Mouse (Mus musculus): ENCODE measurements around the gene Spout1.
"Not testable (repeated sequence)": the region's sequence is repeated elsewhere in the genome, so short reads cannot be mapped to it uniquely, and the experiment has no call there.

Spout1 gene

DNA sequence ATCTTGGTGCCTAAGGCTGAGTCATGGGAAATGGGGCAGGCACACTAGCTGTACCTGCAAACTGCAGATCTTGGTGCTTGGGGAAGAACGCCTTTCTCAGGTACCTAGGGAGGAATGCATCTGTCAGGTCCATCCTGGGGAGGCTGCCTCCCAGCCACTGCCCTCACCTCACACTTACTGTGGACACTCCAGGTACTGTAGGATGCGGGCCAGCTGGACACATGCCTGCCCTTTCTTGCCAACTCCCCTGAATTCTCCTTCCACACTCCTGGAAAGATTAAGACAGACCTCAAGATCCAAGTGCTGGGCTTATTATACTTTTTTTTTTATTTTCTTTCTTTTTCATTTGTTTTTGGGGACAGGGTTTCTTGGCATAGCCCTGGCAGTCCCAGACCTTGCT is 1.7 kb downstream of the Spout1 start:
- no peak for DNase-seq (ENCODE audit: low spot score)

DNA sequence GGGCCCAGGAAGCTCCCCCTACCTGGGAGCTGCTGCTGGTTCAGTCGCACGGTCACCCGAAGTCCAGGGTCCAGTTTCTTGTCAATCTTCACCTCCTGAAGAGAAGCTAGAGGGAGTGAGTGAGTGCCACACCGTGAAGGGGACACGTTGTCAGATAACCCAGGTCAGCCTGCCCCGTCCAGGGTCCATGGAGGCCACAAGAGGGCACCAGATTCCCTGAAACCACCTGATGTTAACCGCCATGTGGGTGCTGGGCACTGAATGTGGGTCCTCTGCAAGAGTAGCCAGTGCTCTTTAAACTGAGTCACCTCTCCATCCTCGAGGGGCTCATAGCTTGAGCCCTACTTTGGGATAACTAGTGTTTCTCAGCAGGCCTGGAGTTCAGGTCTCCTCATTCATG is 2.4 kb downstream of the Spout1 start:
- DNase-seq (ENCODE audit: low spot score) = no peak

DNA sequence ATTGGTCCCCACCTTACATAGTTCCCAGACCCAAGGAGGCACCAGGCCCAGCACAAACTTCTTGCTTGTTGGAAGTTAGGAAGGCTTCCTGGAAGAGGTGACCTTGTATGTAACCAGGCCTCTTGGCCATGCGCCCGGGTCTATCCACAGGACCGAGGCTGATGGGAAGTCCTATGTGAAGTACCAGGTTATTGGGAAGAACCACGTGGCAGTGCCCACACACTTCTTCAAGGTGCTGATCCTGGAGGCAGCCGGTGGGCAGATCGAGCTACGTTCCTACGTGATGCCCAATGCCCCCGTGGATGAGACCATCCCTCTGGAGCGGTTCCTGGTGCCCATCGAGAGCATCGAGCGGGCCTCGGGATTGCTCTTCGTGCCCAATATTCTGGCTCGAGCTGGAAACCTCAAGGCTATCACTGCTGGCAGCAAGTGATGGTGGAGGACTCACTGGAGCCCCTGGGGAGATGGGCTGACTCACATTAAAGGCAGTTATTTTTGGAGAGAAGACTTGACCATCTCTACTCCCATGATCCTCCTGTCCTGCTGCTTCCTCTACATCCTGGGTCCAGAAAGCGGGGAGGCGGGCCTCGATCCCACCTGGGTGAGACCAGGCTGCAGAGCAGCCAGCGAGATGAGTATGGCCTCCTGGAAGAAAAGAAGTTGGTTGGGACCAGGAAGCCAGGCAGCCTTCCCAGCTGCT is 4.6 kb downstream of the Spout1 start:
- DNase-seq (ENCODE audit: low spot score) = no peak

DNA sequence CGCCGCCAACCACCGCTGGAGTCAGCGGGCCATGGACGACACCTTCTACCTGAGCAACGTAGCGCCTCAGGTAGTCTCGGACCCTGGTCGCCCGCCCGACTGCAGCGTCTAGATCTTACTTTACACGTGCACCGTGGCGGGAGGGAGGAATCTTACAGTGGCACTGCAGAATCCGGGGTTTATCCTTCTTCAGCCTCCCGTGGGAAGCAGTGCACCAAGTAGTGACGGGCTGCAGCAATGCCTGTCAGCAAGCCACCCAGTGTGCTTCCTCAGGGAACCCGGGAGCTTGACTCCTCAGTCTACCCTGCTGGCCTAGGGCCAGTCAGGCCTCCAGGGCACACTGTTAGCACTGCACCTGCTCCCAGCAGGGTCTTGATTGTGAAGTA is 6.3 kb downstream of the Spout1 start:
- no peak for DNase-seq (ENCODE audit: low spot score)

DNA sequence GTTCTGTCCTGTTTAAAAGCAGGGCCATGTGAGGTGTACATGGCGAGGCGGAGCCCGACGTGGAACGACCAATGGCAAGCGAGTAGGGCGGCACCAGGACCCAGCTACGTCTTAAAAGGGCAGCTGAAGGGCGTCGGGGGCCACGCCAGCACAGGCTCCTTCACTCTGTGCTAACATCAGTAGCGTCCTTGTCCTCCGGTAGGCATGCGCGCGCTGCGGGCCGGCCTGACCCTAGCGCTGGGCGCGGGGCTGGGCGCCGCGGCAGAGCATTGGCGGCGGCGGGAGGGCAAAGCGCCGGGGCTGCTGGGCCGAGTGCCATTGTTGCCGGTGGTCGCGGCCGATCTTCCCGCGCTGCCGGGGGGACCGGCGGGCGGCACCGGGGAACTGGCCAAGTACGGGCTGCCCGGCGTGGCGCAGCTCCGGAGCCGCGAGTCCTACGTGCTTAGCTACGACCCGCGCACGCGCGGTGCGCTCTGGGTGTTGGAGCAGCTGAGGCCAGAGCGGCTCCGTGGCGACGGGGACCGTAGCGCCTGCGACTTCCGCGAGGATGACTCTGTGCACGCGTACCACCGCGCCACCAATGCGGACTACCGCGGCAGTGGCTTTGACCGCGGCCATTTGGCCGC is 6.8 kb downstream of the Spout1 start, which contains the start of gene Endog:
TSS of gene Endog (plus strand) at position 123 of the 626 bp plus-strand sequence.
- DNase-seq (ENCODE audit: low spot score) = peak; percentile 76

DNA sequence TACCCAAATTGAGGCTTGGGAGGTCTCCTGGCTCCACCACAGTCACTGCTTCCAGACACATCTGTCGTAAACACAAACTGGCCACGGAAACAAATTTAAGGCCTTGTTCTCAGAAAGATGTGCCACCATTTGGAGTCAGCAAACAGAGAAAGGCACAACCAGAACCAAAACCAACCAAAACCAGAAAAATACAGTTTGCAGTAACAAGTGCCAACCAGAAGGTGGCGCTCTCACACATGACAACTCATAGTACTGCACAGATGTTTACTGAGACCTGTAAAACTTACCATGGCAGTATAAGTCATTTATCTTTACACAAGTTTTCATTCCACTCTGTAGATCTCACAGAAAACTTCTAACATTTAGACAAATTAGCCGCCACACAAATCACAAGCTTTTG is 11.6 kb downstream of the Spout1 start:
- no peak for DNase-seq (ENCODE audit: low spot score)

DNA sequence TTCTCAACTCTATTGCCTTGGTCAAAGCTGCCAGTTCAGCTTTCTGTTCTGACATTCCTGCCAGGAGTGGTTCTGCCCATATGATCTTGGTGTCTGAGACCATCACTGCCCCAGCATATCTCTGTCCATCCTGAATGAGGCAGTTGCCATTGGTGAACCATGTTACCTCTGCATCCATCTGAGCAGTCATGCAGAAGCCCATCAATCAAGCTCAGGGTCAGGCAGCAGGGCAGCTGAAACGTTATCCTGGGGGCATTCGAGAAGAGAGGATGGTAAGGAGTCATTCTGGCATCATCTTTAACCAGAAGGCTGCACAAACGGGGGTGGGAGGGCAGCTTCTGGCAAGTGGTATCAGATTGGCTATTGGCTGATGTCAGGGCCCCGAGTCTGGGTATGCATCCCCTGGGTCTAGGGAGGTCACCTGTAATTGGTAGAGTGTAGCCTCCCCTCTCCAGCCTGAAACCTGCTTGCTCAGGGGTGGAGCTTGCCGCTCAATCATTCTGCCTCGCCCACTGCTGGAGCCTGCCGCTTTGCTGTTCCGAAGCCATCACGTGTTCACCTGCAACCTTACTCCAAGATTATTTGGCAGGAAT is 13.8 kb downstream of the Spout1 start:
- DNase-seq (ENCODE audit: low spot score) = no peak

DNA sequence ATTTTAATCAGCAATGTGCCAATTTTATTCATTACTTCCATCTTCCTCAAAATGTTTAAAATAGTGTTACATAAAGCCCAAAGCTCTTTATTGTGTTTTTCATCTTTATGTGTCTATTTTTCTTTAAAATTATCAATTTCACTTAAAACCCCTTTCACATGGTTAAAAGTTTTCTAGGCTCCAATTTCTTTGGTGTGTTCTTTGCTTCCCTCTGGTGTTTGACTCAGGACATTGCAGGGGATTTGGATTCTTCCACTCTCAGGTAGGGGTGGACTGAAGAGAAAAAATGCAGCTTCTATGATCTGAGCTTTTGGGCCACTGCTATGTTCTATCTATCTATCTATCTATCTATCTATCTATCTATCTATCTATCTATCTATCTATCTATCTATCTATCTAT is 16.4 kb downstream of the Spout1 start:
- DNase-seq (ENCODE audit: low spot score) = peak; percentile 46

DNA sequence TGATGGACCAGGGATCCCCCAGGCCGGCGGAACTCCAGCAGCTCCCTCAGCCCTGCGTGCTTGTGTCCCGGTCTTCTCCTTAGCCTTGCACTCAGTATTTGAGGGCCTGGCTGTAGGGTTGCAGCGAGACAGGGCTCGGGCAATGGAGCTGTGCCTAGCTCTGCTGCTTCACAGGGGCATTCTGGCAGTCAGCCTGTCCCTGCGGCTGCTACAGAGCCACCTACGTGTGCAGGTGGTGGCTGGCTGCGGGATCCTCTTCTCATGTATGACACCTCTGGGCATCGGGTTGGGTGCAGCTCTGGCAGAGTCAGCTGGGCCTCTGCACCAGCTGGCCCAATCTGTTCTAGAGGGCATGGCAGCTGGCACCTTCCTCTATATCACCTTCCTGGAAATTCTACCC is 18.4 kb downstream of the Spout1 start:
- not testable (repeated sequence) for DNase-seq (ENCODE audit: low spot score)

DNA sequence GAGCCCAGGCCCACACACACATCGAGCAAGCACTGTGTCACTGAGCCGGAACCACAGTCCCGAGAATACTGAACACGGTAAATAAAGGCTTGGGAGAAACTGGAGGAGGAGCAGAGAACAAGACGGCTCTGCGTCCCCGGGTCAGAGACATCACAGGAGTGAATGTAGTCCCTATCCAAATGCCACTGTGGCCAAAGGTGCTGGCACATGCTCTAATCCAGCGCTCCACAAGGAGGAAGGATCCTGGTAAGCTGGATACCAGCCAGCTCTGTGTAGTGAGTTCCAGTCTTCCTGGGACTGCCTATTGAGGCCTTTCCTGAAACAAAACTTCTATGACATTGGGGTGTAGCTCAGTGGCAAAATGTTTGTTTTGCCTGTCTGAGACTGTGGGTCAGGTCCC is 25.6 kb downstream of the Spout1 start:
- no peak for DNase-seq (ENCODE audit: low spot score)

DNA sequence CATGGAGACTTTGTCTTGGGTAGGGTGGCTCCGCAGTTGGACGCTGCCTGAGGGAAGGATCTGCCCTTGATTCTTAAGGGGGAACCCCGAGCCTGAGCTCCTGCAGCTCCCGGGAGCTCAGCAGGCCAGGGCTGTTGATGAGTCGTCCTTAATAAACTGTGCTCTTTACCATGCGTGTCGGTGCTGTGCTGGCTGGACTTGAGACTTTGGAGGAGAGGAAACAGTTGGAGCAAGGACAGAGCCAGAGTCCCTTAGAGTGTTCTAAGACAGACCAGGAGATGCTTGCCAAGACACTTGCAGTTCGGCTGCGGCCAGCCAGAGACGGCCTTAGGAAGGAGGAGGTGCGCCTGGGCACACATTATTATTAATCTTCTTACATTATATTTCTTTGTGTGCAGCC is 26.4 kb downstream of the Spout1 start:
- no peak for DNase-seq (ENCODE audit: low spot score)

DNA sequence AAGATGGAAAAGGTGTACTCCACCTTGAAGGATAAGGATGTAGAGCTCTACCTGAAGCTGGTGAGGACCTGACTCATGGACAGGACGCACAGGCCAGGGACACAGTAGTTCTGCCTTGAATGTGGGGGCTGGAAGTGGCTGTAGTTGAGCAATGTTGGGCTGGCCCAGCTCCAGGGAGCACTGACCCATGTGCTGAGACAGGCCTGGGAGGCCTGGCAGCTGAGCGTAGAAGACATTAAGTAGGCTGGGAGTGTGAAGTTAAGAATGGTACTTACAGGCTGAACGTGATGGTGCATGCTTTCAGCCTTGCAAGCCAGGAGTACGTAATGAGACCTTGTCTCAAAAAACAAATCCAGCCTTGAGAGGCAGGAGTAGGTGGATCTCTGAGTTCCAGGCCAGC is 30.8 kb downstream of the Spout1 start:
- no peak for DNase-seq (ENCODE audit: low spot score)

DNA sequence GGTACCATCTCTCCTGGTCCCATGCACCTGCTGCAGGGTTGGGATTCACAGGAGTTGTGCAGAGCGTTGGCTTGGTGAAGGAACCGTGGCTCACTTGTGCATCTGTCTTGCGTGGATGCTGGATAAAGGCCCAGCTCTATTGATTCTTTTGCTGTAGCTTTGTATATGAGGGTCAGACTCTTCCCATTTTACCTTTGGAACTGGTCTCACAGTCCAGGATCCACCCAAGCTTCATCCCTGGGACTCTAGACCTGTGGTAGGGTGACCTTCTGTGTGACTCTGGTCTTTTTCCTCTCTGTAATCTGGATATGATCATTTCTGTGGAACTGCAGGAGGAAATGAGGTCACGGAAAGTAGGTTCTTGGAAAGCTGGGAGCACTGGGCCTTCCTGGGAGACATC is 33.8 kb downstream of the Spout1 start:
- no peak for DNase-seq (ENCODE audit: low spot score)

DNA sequence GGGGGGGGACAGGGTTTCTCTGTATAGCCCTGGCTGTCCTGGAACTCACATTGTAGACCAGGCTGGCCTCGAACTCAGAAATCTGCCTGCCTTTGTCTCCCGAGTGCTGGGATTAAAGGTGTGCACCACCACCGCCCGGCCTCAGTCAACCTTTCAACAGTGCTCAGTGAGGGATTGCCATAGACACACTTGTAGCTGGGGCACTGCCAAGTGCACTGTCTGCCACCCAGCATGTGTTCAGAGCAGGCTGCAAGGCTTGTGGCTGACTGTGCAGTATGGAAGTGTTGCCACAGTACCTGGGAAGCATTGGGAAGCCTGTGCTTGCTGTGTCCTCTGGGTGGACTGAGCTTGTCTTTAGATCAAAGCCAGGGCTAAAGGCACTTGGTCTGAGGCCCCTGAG is 38.2 kb downstream of the Spout1 start:
- not testable (repeated sequence) for DNase-seq (ENCODE audit: low spot score)

DNA sequence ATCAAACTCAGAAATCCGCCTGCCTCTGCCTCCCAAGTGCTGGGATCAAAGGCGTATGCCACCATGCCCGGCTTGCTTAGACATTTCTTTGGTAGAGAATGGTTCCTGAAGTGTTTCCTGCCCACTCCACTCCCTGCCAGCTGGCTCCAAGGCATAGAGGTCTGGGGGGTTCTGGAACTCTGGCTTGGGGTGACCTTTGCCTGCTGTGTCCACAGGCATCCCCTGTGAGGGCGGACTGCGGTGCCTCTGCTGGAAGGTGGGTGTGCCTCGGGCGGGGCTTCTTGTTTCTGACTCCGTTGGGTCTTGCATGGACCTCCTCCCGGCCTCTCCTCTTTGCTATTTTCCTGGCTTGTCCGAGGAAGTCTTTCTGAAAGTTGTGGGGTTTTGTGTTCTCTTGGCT is 41.8 kb downstream of the Spout1 start:
- no peak for DNase-seq (ENCODE audit: low spot score)

DNA sequence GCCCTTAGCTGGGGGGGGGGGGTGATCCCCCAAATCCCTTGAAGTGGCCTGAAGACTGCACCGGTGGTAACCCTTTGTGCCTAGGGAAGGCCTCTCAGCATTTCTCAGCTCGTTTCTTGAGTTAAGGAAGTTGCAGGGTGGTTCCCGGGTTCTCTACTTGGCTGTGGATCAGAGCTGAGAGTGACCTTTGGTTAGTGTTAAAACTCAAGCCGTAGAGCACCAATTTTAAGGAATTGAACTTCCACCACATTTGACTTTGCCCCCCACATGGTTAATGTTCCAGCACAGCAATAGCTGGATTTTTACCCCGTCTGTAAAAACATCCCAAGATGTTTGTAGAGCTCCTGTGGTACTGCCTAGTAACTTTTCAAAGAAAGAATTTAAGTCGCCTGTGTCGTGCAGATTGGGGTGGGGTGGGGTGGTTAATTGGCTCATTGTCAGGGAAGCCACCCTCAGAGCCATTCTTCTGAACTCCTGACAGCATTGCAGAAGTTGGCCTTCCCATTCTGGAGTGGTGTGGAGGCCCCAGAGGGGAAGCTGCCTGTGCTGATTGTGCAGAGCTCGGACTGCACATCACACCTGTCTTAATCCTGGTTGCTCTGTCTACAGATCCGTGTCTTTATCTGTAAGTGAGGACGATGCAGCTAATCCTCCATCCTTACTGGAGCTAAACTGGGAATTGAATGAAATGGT is 43.2 kb downstream of the Spout1 start:
- DNase-seq (ENCODE audit: low spot score) = no peak

DNA sequence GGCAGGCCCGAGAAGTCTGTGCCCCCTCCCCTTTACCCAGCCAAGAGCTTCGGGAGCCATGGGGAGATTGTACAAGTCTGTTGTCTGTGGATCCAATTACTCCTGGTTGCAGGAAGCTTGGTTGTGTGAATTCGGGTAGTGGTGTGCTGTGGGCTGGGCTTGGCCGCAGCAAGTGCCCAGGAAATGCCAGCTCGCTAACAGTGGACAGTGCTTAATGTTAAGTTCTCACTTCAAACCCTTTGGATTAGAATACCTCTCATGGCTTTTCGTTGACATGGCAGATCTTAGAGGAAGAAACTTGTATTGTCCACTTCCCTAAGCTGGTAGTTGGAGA is 43.9 kb downstream of the Spout1 start:
- DNase-seq (ENCODE audit: low spot score) = no peak

DNA sequence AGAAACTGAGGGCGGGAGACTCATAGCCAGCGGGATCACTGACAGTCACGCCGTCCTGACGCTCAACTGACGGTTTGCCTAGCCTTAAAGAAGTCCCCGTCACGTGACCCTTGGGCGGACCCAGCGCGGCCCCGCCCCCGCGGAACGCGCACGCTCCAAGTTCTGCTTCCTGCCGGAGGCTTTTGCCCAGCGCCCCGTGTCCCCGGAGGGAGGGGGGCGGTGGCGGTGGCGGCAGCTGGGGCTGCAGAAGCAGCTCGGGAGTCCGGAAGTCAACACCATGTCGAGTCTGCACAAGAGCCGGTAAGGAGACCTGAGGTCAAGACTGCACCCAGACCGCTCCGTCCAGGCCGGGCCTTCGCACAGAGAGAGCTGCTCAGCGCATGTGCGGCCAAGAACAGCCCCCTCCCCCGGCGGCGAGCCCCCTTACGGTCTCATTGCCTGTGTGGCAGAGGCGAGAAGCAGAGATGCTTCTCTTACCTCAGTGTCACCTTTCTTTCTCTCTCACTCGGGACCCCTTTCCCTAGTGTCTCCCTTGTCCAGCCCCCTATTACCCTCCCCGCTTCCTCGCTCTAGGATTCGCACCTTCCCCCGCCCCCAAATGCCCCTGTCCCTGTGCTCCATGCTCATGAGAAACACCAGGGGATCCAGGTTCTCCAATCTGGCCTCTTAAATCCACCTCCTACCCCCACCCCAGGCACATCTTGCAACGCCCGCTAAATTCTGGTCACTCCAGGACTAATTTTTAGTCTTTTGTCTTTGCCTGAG is 44.5 kb downstream of the Spout1 start, which contains the start of gene Tbc1d13:
TSS of gene Tbc1d13 (plus strand) at position 134 of the 765 bp plus-strand sequence.
- DNase-seq (ENCODE audit: low spot score) = peak; percentile 99

DNA sequence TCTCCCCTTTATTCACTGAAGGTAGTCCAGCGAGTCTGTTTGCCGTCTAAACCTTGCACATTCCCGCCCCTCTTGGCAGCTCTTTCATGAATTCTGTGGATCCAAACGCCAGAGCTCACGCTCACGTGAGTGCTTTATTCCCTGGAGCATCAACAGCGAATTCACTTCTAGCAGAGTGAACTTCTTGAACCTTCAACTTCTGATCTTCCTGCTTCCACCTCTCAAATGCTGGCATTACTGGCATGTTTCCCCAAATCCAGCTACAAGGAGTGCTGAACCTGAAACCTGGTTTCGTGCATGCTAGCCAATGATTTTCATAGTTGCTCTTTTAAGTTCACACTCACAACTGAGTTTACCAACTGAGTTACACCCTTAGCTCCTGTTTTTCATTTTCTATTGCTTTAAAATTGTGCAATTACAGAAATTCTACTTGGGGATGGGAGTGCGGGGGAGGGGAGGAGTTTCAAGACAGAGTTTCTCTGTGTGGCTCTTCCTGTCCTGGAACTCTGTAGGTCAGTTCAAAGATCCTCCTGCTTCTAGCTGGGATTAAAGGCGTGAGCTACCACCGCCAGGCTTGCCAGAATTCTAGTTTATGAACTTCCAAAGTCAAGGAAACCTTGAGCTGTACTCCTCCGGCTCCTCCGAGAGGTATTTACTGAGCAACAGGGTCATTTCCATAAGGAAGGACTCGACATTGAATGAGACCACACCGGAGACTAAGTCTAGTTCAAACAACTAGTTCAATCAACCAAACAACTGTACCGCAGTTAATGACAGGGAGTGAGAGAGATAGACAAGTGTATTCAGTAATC is 45.3 kb downstream of the Spout1 start:
- no peak for DNase-seq (ENCODE audit: low spot score)

DNA sequence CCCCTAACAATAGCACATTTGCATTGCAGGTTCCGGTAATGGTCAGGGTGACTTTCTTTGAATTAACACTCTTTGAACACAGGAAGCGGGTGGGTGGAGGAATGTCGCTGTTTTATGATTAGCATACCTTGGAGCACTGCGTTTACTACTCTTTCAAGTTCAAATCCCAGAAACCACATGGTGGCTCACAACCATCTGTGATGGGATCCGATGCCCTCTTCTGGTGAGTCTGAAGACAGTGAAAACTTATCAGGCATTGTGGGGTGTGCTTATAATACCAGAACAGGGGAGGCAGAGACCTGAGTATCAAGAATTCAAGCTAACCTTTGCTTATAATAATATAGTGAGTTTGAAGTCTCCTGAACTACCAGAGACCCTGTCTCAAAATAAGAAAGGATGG is 47.0 kb downstream of the Spout1 start:
- peak; percentile 42 for DNase-seq (ENCODE audit: low spot score)

DNA sequence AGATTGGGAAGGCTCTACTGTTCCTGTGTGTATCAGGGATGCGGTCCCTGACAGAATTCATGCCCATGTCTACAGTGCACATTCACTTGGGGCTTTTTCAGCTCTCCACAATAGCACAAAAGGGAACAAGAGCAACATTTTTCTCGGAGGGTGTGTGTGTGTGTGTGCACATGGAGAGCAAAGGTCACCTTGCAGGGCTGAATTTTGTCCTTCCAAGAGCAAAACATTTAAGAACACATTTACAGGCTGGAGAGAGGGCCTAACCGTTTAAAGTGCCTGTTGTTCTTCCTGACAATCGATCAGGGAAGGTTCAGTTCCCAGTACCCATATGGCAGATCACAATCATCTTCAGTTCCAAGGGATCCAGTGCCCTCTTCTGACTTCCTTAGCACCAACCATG is 48.1 kb downstream of the Spout1 start:
- no peak for DNase-seq (ENCODE audit: low spot score)
